Mouse (Mus musculus): ENCODE results near the gene Prr12. TPM values are rescaled to one million over a fixed set of nuclear protein-coding genes. Genes with fewer than 3 reads are reported as not detected.

Gene Prr12
- total RNA-seq, 2 experiments from 2014 or later: 17.9 to 29.6 TPM

GRCm38 (mm10) chr7:45079856-45080255, 27.2 kb upstream of the Prr12 start:
- DNase-seq: peak; percentile 88
- intact Hi-C loops (cut with DNase I; ENCODE audit: low total_unique reads): loop anchor here (2.0 kb wide), 1 partner anchor 57 kb away; the partner anchor contains the start of genes Flt3l and Gm45713

DNA sequence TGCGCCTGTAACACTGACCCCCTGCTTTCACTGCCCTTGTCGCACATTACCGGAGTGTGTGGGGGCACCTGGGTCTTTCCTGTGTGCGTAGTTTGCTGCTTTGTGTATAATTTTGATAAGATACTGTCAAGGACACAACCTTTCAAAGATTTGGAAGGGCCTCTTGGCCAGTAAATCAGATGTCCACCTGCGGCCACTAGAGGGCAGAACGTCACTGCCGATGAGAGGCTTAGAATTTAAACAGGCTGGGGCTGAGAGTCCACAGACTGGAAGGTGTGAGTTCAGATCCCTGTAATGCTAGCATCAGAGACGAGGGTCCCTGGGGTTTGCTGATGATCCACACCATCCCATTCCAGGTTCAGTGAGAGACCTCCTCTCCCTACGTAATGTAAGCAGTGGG, 25.8 kb upstream of the Prr12 start:
- intact Hi-C loops (cut with DNase I; ENCODE audit: low total_unique reads): loop anchor here (2.0 kb wide), 1 partner anchor 58 kb away; the partner anchor contains the start of genes Flt3l and Gm45713
- peak; percentile 77 for DNase-seq

- intact Hi-C loops (cut with DNase I; ENCODE audit: low total_unique reads): loop anchor here (2.0 kb wide), 1 partner anchor 59 kb away; the partner anchor contains the start of genes Flt3l and Gm45713
- DNase-seq: no peak
Measured at GRCm38 (mm10) chr7:45077829-45078228, 25.1 kb upstream of the Prr12 start.

GRCm38 (mm10) chr7:45077322-45077721, 24.6 kb upstream of the Prr12 start:
- intact Hi-C loops (cut with DNase I; ENCODE audit: low total_unique reads): no loop called here
- DNase-seq: no peak

DNA sequence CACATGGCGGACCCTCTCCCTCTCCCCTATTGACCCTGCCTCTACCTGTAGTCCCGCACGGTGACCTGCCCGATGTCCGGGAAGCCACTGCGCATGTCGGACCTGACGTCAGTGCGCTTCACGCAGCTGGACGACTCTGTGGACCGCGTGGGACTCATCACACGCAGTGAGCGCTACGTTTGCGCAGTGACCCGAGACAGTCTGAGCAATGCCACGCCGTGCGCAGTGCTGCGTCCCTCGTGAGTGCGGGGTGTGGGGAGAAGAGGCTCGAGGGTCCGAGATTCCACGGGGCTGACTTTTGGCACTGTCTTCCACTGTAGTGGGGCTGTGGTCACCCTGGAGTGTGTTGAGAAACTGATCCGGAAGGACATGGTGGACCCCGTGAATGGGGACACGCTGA, 23.8 kb upstream of the Prr12 start:
- DNase-seq: no peak
- intact Hi-C loops (cut with DNase I; ENCODE audit: low total_unique reads): no loop called here

- peak; percentile 57 for DNase-seq
- intact Hi-C loops (cut with DNase I; ENCODE audit: low total_unique reads): no loop called here
Measured at GRCm38 (mm10) chr7:45075405-45075804, 22.7 kb upstream of the Prr12 start.

GRCm38 (mm10) chr7:45073949-45074348, 21.3 kb upstream of the Prr12 start:
- intact Hi-C loops (cut with DNase I; ENCODE audit: low total_unique reads): no loop called here

DNA sequence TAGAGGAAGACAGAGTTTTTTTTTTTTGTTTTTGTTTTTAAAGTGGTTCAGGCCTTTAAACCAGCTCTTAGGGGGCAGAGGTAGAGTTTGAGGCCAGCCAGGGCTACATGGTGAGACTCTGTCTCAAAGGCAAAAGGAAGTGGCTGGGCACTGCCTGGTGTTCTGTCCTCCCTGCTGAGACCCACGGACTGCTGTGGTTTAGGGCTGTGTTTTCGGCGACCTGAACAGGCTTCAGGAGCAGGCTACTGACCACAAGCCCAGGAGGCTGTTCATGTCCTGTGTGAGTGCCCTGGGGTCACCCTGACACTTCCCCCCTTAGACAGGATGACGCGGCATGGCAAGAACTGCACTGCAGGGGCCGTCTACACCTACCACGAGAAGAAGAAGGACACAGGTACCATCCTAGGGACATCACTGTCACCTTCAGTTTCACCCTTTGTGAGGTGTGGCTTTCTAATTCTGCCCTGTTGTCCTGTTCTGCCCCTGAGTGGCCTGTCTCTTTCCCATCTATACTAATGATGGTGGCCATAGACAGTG, 20.6 kb upstream of the Prr12 start:
- no peak for DNase-seq
- intact Hi-C loops (cut with DNase I; ENCODE audit: low total_unique reads): no loop called here

More at GRCm38 (mm10) chr7:45073949-45074348, 21.3 kb upstream of the Prr12 start:
- no peak for DNase-seq

GRCm38 (mm10) chr7:45072230-45072629, 19.5 kb upstream of the Prr12 start:
- no peak for DNase-seq
- intact Hi-C loops (cut with DNase I; ENCODE audit: low total_unique reads): no loop called here

DNA sequence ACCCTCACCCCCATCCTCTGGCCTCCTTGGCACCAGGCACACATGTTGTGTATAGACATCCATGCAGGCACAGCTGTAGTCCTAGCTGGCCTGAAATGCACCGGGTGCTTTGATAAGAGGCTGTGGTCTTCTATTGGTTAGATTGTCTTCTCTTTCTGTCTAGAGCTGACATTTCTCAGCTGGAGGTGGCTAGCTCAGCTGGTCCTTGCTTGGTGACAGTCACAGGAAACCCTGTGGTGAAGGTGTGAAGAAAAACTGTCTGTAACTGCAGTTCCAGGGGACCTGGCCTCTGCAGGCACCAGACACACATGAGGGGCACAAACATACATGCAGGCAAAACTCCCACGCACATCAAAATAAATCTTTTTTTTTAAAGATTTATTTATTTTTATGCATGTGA, 17.0 kb upstream of the Prr12 start:
- no peak for DNase-seq
- intact Hi-C loops (cut with DNase I; ENCODE audit: low total_unique reads): no loop called here

DNA sequence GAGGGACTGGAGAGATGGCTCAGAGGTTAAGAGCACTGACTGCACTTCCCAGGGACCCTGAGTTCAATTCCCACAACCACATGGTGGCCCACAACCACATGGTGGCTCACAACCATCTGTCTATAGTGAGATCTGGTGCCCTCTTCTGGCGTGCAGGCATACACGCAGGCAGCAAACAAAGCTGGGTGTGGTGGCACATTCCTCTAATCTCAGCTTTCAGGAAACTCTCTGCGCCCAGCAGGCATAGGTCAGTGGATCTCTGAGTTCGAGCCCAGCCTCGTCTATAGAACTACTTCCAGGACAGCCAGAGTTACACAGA, 15.3 kb upstream of the Prr12 start:
- DNase-seq: peak; percentile 53
- intact Hi-C loops (cut with DNase I; ENCODE audit: low total_unique reads): no loop called here

- intact Hi-C loops (cut with DNase I; ENCODE audit: low total_unique reads): no loop called here
- DNase-seq: no peak
Measured at GRCm38 (mm10) chr7:45067190-45067999, 14.7 kb upstream of the Prr12 start.

DNA sequence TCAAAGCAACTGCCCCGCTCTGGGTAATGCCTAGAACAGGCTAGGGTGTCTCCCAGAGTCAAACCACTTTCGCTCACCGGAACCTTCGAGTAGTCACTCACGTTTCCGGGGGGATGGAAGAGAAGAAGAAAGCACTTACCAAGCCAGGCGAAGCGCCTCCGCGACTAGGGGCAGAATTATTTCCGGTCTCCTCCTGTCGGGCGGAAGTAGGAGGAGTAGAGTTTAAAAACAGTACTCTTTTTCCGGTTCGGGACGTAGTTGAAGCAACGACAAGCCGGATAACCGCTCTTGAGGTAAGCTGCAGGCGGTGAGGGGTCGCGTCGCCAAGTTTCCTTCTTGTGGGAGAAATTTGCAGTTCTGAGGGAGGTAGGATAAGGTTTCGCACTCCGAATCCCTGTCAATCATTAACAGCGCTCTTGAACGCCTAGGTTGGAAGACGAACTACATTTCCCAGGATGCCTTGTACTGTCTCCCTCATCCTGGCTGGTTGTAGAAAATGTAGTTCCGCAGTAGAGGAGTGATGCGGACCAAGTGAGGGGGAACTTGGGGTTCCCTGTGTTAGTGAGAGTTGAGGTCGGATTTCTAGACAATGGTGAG, 9.7 kb upstream of the Prr12 start, which contains the start of the genes Nosip and Prrg2:
Nosip (plus strand) TSS at position 191 of the 597 bp plus-strand sequence.
Prrg2 (minus strand) TSS at position 439 of the 597 bp plus-strand sequence.
- intact Hi-C loops (cut with DNase I; ENCODE audit: low total_unique reads): no loop called here
- DNase-seq: peak; percentile 92

GRCm38 (mm10) chr7:45061532-45062075, 8.9 kb upstream of the Prr12 start:
- no peak for DNase-seq
- intact Hi-C loops (cut with DNase I; ENCODE audit: low total_unique reads): no loop called here

DNA sequence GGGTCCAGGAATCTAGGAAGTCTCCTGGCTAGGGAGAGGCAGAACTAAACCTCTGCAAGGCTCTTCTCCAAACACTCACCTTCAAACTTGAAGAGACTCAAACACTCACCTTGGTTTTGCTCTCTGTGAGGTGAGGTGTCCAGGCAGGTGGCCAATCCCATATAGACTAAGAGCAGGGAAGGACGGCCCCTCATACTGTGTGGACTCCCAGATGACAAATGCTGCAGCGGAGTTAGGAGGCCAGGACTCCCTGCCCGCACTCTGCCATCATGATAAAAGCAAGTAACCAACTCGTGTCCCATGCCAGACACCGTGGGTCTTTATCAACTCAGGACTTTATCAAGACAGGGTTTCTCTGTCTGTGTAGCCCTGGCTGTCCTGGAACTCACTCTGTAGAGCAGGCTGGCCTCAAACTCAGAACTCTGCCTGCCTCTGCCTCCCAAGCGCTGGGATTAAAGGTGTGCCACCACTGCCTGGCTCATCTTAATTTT, 8.0 kb upstream of the Prr12 start:
- DNase-seq: no peak
- intact Hi-C loops (cut with DNase I; ENCODE audit: low total_unique reads): no loop called here

DNA sequence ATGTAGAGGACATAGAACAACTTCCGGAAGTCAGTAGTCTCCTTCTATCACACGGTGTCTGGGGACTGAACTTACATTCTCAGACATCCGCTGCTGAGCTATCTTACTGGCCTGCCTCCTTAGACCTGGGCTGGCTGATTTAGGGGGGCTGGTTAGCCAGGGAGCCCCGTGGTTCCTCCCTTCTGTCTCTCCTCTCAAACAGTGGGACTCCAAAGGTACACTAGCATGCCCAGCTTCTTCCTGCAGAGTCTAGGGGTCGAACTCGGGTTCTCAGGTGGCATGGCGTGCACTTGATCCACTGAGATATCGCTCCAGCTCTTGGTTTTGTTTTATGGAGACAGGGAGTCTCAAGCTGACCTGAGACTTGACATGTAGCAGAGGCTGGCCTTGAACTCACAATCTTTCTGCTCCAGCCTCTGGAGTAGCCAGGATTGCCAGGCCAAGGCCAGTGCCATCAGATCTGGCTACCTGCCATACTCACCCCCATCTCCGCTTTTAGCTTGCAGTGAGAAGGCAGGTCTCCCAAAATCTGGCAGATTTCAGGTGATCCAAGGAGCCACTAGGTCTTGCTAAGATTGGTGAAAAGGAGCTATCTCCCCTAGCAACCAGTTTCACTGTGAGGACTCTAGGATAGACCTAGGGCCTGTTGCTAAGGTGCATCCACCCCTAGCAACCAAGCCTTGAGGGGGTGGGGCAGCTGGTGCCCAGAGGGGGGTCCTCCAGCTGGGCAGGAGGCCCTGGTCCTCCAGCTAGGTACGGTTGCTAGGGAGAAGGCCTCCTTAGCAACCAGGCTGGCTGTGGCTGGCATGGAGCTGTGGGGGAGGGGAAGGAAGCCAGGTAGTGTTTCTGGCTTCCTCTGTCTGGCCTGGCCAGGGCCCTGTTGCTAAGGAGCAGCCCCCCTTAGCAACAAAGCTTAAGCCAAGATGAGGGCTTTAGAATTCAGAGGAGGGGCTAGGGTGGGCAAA, 6.2 kb upstream of the Prr12 start:
- DNase-seq: no peak
- intact Hi-C loops (cut with DNase I; ENCODE audit: low total_unique reads): no loop called here

- intact Hi-C loops (cut with DNase I; ENCODE audit: low total_unique reads): no loop called here
- DNase-seq: no peak
Measured at GRCm38 (mm10) chr7:45056972-45057348, 4.3 kb upstream of the Prr12 start.

DNA sequence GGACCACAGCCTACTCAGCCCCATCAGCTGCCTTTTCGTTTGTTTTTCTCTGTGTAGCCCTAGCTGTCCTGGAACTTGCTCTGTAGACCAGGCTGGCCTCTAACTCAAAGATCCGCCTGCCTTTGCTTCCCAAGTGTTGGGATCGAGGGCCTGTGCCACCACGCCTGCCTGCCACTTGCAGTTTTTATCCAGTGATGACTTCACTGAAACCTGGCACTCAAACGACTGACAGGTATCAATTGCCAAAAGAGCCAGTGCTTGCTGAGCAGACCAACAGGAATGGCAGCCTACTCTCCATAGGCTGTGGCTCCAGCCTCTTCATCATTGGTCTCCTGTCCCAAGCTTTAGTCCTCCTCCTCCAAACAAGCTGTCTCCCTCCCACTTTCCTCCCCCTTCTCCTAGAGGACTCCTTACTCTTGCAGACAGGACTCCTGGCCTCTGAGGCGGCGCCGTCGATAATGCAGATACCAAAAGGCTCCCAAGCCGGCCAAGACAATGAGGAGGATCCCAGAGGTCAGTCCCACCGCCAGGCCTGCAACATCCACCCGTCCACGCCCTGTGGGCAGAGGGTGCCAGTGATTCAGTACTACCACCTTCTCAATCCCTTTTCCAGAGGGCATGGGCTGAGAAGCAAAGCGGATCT, 3.8 kb upstream of the Prr12 start:
- DNase-seq: no peak
- intact Hi-C loops (cut with DNase I; ENCODE audit: low total_unique reads): no loop called here

All from gastrocnemius, postnatal 14 days (tissue).